Mouse (Mus musculus) heart, adult 2 months (tissue): ENCODE results near the gene Farsb.

ENCODE experiments used
- CTCF ChIP-seq: fragments of 200-600 bp; IDR thresholded peaks from 2 replicates; pipeline ENCODE4 v1.8.1; 2022; ENCODE audit warnings: antibody characterized with exemption, mild to moderate bottlenecking, moderate library complexity
- POLR2A ChIP-seq: fragments of 200-500 bp; IDR thresholded peaks from 2 replicates; pipeline ENCODE4 v1.6.1; 2011; ENCODE audit warnings: mild to moderate bottlenecking, low read depth, low read length, control low read depth; ENCODE audit not compliant: insufficient read depth

DNA sequence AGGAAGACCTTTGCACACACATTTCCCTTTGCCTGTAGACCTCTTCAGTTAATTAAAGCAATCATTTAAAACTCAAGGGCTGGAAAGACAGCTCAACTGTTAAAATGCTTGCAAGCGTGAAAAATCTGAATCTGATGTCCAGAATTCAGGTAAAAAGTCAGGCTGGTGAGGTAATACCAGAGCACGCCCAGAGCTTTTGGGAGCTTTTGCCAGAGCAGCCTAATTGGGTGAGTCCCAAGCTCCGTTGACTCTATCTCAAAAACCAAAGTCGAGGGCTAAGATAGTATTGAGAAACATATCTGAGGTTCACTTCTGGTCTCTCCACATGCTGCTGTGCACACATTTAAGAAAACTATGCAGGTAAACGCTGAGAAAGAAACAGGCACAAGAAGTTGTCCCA, 22.2 kb upstream of the Farsb start, which contains the start of gene Mogat1:
- no peak for TF ChIP-seq POLR2A
- no peak for TF ChIP-seq CTCF
